Mouse (Mus musculus) CD4-positive, CD25-positive, alpha-beta regulatory T cell, adult 4 months (primary cell): ENCODE results near the gene Hyal5. TPM values are rescaled to one million over a fixed set of nuclear protein-coding genes. Genes with fewer than 3 reads are reported as not detected.

Source experiments
- ATAC-seq: one replicate; pipeline ENCODE4 v1.8.0; 2017
- polyA plus RNA-seq, 2 experiments: library from polyadenylated mRNA; unstranded; fragments of 100-300 nt; shearing (Covaris generic); gene quantifications; one replicate each; pipeline ENCODE4 v1.2.1; 2017

Gene Hyal5
- polyA plus RNA-seq, result not detected

DNA sequence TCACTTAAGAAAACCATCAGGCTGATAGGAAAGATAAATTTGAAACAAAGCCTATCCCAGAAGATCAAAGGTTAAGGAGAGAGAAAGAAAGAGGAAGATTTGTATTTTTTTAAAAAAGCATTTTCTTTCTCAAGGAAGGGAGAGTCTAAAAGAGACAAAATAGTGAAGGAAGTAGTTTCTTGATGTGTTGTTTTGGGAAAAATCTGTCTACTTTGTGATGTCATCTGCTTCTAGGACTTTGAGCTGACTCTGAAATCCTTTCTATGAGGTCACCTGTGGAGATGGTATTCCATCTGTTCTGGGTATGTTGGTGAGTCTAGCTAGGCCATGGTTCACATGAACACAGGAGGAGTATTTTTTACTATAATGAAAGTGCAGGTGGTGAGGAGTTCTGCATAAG lies at the start of gene Hyal5:
Gene Hyal5 (plus strand): TSS at position 301 of the 400 bp plus-strand sequence.
- ATAC-seq, result no peak

DNA sequence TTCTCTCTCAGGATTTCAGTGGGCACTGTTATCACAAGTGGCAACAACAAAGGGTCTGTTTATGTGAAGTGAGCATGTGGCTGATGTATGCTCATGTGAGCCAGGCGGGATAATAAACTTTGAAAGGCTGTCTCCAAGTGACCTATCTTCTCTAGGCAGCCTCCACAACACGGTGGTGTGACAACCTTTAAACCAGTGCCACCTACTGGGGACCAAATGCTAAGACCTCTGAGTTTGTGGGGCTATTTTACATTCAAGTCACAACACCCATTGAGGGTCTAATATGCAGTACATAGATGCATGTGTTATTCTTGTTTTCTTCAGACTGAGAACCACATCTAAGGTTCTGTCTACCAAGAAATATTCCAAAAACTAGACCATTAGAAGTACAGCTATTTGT lies 35.7 kb upstream of the Hyal5 start:
- no peak for ATAC-seq

GRCm38 (mm10) chr6:24860320-24860719 lies 2.5 kb downstream of the Hyal5 start:
- ATAC-seq, result no peak

DNA sequence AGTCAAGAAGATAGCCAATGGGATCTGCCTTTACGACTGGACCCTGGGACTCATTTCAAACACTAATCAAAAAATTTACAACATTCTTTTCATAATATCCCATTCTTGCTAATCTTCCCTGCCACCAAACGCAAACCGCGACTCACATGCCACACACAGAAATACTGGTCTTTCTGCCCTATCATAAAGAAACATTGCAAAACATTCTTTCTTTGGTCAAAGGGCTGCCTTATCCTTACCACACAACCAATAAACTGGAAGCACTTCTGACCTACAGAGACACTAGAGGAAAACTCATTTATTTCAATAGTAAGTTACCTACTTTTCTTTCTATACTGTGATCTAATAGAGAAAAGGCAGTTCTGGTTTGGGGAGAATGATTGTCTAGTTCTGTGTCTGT lies 5.9 kb downstream of the Hyal5 start:
- no peak for ATAC-seq

- ATAC-seq, result peak; percentile 43
Measured at GRCm38 (mm10) chr6:24894146-24894873, 36.5 kb downstream of the Hyal5 start.

DNA sequence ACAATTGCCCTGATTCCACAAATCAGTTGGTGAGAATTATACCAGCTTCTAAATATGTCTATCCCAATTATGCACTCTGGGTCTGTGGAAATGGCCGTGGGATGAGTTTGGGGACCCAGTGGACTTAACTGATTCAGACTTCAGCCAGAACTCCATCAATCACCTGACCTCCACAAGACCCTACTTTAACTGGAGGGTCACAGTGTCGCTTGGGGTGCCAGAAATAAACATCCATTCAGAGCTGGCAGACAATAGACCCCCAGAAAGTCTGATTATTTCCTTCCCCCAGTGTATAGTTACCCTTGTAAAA lies 37.0 kb downstream of the Hyal5 start:
- no peak for ATAC-seq

GRCm38 (mm10) chr6:24905101-24905500 lies 47.3 kb downstream of the Hyal5 start:
- ATAC-seq, result no peak

GRCm38 (mm10) chr6:24907824-24908223 lies 50.0 kb downstream of the Hyal5 start:
- ATAC-seq, result no peak

GRCm38 (mm10) chr6:24910016-24910727 lies 52.4 kb downstream of the Hyal5 start:
- no peak for ATAC-seq

- no peak for ATAC-seq
Measured at GRCm38 (mm10) chr6:24910728-24911105, 52.9 kb downstream of the Hyal5 start.

GRCm38 (mm10) chr6:24913591-24913990 lies 55.8 kb downstream of the Hyal5 start:
- ATAC-seq, result no peak

DNA sequence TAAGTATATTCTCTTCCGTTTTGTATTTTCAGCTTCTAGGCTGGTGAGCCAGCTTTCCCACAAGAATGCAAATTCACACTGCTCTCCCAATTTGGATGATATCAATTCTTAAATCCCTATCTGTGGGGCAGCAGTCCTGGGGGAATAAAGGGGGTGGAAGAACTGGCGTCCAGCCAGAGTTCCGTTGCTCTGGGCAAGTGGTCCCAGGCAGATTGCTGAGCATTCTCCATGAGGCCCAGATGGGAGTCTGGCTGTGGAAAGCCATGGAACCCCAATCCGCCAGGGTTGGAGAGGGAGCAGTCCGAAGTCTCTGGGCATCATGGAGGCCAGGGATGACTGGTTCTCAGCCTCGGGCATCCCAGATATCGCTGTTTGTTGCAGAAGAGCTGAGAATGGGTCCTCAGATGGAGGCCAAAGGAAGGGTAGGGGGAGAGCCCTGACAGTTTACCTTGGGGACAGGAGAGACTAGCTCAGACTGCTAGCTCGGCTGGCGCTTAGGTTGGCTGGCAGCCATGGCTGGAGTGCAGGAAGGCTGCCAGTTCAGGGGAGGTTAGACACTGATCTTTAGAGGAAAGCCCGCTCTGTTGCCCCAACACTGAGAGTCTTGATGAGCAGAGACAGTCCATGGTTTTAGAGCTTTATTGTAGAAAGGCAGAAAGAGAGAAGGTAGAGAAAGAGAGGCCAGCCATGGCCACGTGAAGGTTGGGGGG lies 67.4 kb downstream of the Hyal5 start:
- ATAC-seq, result no peak

Other genes with a start within 250 kb of the Hyal5 start
- 10 to 100 TPM; 11.3 to 15.0 TPM for gene Wasl, start 193.0 kb upstream of the Hyal5 start, polyA plus RNA-seq
- gene Hyal6, start 124.8 kb upstream of the Hyal5 start, polyA plus RNA-seq, result not detected
- gene Hyal4, start 109.7 kb upstream of the Hyal5 start, polyA plus RNA-seq, result under 1 TPM in 1 of 2 experiments, not detected in 1; 0.09 TPM
- gene Spam1, start 66.8 kb upstream of the Hyal5 start, polyA plus RNA-seq, result not detected
- gene Tmem229a, start 98.3 kb downstream of the Hyal5 start, polyA plus RNA-seq, result not detected